Mouse (Mus musculus) lung, postnatal 0 days (tissue): ENCODE results near the gene Yy1.

ENCODE experiments used
- CTCF ChIP-seq: IDR thresholded peaks from 2 replicates; pipeline ENCODE4 v1.5.1; 2016; ENCODE audit warnings: antibody characterized with exemption, mild to moderate bottlenecking
- EP300 ChIP-seq: IDR thresholded peaks from 2 replicates; pipeline ENCODE4 v1.6.1; 2016; ENCODE audit warnings: antibody characterized with exemption, mild to moderate bottlenecking, control low read depth

DNA sequence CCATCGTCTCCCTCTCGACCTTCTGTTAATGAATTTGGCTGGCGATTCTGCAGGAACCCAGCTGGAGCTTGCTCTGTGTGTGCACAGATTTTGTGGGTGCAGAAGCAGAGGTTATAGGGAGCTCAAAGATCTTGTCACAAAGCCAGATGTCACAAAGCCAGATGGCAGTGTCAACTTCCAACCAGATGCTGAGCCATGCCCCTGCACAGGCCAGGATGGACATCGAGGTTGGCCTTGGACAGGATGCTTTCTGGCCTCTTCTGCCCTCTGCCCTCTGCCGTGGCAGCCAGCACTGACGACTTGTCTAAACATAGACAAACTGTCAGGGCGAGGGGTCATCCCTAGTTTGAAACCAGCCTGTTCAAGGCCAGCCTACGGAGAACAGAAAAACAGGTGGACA is 57.4 kb downstream of the Yy1 start:
- TF ChIP-seq CTCF, result no peak
- no peak for TF ChIP-seq EP300
